Mouse (Mus musculus): ENCODE data around the gene Atad5.
"Not testable (repeated sequence)": the region's sequence is repeated elsewhere in the genome, so short reads cannot be mapped to it uniquely, and the experiment has no call there.

Atad5 gene

DNA sequence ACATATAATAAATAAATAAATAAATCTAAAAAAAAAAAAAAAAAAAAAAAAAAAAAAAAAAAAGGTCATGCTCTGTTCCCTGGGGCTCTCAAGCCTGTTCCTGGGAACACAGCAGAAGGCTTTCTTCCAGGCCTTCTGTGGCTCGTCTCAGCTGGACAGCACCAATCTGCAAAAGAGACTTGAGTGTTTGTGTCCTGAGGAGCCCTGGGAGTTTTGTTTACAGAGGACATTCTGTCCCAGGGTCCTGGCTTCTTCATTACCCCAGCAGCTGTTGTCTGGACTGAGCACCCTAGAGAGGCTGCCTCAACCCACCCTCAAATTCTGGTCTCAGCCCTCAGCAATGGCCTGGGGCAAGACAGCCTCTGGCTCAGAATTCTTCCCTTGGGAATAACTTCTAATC is 59.1 kb downstream of the Atad5 start:
- DNase-seq (ENCODE audit: extremely low read depth, insufficient read length, low spot score), result no peak

DNA sequence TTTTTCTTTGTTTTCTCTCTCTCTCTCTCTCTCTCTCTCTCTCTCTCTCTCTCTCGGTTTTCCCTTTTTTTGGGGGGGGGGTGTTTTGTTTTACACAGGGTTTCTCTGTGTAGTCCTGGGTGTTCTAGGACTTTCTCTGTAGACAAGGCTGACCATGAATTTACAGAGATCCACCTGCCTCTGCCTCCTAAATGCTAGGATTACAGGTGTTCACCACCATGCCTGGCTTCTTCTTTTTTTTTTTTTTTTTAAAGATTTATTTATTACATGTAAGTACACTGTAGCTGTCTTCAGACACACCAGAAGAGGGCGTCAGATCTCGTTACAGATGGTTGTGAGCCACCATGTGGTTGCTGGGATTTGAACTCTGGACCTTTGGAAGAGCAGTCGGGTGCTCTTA is 59.8 kb downstream of the Atad5 start:
- not testable (repeated sequence) for DNase-seq (ENCODE audit: extremely low read depth, insufficient read length, low spot score)

DNA sequence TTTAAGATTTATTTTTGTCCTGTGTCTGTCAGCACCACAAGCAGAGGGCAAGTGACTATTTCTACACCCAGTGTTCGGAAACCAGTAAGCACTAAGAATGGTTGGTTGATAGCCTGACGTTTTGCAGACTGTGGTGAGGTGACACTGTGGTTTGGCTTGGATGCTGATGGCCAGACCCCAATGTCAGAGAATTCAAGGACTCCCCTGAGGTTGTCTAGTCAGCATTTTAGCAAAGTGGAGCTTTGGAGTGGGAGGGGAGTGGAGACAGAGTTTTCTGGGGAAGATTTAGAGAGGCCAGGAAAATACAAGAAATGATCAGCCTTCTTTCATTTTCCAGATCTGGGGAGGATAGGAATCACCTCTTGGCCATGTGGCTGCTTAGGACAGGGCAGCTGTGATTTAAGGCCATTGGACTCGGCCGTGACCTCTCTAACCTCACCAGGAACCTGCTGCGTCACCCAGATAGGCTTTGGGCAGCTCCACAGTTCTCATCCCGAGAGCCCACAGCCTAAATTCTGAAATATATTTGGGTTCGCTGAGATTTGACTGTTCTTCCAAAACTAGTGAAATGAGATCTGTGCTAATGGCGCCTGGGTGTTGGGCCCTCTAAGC is 60.3 kb downstream of the Atad5 start:
- DNase-seq (ENCODE audit: extremely low read depth, insufficient read length, low spot score), result no peak

DNA sequence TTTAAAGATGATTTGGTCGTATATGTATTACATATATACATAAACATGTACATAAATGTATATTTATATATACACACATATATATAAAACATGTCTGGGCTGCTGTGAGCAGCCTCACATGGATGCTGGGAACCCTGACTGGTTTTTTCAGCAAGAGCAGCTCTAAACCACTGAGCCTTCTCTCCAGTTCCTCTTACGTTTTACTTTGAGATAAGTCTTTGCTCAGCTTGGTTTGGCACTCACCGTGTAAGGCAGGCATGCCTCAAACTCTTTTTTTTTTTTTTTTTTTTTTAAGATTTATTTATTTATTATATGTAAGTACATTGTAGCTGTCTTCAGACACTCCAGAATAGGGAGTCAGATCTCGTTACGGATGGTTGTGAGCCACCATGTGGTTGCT is 61.4 kb downstream of the Atad5 start:
- no peak for DNase-seq (ENCODE audit: extremely low read depth, insufficient read length, low spot score)

DNA sequence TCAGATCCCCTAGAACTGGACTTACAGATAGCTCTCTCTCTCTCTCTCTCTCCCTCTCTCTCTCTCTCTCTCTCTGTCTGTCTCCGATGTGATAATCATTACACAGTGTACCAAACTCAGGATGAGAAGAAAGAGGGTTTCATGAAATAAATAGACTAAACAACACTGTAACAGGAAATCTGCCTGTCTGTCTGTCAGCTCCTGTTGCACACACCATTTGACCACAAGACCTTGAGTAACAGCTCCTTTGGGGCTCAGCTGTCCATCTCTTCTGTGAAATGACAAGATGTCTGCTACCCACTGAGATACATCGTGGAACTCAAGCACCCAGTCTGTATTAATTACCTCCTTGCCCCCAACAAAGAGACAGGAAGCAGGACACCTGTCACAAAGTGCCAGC is 62.3 kb downstream of the Atad5 start:
- no peak for DNase-seq (ENCODE audit: extremely low read depth, insufficient read length, low spot score)

DNA sequence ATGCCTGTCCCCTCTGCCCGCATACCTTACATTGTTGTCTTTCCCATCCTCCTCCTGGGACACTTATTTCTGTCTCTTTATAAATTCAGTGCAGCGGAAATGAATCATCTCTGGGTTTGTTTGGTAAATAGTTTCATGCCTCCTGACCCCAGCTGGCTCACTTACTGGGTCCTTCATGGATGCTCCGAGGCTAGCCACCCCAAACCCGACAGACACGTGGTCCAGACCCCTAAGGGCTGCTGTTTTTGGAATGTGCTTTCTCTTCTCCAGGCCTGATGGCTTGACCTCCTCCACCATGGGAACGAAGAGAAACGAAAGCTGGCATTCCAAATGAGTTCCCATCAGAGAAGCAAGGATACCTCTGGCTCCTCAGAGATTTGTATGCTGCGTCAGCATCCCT is 63.2 kb downstream of the Atad5 start:
- DNase-seq (ENCODE audit: extremely low read depth, insufficient read length, low spot score), result peak; percentile 48

DNA sequence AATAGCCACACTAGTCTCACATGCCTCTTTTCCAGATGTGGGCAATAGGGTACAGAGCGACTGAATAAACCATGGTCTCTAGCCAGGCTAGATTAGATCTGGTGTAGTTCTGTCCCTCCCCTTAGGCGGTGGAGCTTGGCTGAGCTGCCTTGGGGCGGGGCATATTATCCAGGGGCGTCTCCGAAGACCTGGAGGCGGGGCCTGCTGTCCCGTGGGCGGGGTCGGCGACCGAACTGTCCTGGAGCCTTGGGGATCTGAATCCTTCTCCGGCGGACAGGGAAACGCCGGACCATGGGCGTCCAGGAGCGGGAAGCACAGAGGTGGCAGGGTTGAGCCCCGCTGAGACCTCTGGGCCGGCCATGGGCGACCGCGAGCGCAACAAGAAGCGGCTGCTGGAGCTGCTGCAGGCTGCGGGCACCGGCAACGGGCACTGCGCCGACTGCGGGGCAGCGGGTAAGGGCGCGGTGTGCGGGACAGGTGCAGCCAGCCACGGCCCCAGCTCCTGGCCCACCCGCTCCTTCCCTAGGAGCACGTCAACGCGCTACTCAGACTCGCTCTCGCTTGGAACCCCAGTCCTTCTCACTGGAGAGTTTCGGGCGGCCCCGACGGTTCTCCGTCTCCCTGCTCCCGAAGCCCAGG is 64.8 kb downstream of the Atad5 start, which contains the start of gene Adap2:
TSS of gene Adap2 (plus strand) at position 249 of the 639 bp plus-strand sequence.
- no peak for DNase-seq (ENCODE audit: extremely low read depth, insufficient read length, low spot score)

DNA sequence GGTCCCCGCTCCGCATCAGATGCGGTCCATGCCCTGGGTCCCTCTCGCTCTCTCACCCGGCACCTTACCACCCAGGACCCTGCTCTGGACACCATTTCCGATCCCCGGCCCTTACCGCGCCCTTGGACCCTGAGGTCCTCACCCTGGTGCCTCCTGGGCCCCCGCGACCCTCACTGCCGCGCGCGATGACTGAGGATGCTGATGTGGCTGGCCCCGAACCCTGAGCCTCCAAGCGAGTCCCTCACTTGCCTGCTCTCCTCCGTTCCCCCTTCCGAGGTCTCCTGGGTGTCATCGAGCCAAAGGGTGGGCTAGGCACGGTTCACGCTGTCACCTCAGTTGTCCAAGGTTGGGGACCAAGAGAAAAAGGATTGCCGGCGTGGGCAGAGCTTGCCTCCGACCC is 65.3 kb downstream of the Atad5 start:
- no peak for DNase-seq (ENCODE audit: extremely low read depth, insufficient read length, low spot score)

DNA sequence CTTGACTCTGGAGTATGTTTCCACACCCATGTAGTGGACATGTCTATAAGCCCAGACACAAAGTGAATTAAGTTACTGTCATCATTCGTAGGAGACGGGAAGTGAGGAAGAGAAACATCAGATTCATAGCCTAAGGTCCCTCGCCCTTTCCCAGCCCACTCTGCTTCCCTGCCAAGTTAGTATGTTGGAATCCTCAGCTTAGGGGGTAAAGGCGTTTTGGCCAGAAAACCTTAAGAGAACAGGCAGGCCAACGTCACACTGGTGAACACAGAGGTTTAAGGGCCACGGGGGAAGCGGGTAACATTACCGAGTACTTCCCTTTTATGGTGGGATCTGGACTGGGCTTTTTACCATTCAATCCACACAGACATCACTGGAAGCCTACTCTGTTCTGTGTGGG is 66.3 kb downstream of the Atad5 start:
- no peak for DNase-seq (ENCODE audit: extremely low read depth, insufficient read length, low spot score)

DNA sequence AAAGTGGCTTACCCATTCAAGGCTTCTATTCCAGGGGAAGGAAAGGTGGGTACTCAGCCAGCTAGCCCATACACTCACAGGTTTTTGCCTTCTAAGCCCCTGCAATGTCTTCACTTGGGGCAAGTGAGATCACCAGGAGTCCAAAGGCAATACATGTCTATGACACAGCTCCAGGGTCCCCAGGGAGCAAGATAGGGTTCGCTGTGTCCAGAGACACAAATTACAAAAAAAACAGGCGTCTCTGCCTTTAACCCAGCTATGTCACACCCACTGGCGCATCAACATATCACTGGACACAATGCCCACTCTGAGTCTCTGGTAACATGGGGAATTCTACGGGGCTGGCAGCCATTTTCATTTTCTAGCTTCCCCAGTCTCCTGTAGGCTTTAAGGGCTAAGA is 66.8 kb downstream of the Atad5 start:
- DNase-seq (ENCODE audit: extremely low read depth, insufficient read length, low spot score), result no peak

DNA sequence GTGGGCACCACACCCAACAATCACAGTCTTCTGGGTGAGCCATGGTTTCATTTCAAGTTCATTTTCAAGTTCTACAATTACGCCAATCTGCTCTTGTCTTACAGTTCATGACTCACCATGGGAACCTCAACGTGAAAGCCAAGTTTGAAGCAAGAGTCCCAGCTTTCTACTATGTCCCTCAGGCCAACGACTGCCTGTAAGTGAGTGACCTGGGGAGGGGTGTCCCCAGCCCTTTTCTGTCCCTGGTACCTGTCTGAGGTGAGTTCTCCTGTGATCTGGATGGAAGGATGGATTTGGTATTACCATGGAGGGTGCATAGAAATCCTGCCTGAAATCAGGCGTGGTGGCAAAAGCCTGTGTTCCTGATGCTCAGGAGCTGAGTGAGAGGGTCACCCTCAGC is 67.6 kb downstream of the Atad5 start:
- DNase-seq (ENCODE audit: extremely low read depth, insufficient read length, low spot score), result no peak

DNA sequence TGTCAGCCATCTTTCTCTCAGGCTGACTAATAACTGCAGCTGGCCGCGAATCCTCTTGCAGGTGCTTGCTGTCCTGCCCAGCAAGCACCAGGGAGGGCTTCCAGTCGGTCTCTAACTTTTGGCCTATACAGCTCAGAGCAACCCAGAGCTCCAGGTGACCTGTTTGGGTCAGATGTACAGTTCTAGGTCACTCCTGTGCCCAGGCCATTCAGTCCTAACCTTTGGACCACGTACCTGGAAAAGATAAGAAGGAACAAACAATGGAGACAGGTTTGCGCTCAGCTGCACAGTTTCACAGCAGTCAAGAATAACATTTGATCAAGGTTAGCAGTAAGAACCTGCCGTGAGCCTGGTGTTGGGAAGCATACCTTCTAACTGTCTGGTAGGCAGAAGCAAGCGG is 69.8 kb downstream of the Atad5 start:
- DNase-seq (ENCODE audit: extremely low read depth, insufficient read length, low spot score), result no peak

DNA sequence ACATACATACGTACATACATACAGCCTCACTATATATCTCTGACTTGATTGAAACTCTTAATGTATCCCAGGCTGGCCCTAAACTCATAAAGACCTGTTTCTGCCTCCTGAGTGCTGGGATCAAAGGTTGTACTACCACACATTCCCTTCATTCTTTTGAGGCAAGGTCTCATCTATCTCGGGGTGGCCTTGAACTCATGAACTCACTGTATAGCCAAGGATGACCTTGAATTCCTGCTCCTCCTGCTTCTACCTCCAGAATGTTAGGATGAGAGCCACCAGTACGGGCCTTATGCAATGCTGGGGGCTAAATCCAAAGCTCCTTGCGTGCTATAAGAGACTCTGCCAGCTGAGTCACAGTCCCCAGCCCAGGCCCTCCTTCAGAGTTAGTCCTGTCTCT is 71.8 kb downstream of the Atad5 start:
- DNase-seq (ENCODE audit: extremely low read depth, insufficient read length, low spot score), result no peak

DNA sequence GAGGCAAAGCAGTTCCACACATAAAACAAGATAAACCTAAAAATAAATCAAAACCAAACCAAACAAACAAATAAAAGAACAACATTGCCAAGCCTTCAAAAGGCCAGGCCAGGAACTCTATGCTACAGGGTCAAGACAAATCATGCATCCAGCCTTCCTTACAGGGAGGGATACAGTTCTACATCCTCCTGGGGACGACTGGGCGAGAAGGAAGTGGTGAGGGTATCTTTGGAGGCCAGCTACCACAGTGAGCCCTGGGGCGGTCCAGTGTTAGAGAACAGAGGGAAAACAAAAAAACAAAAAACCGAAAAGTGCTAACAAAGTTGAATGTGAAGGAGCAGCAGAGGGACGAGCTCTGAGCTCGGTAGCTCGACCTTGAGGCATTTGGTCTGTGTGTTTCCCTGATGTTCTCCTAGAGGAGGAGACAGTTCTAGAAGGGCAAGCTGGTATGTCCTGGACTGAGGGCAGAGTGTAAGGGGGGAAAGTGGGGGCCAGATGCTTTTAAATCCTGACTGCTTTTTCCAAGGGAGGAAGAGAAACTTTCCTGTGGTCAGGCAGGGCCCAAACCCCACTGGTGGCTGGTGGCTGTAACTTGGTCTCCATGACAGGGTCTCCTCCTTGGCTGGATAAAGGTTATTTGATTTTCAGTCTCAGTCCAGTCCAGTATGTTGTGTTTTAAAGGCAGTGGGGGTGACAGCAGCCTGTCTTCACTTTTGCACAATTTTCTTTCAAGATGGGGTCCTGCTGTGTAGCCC is 74.3 kb downstream of the Atad5 start:
- DNase-seq (ENCODE audit: extremely low read depth, insufficient read length, low spot score), result no peak

DNA sequence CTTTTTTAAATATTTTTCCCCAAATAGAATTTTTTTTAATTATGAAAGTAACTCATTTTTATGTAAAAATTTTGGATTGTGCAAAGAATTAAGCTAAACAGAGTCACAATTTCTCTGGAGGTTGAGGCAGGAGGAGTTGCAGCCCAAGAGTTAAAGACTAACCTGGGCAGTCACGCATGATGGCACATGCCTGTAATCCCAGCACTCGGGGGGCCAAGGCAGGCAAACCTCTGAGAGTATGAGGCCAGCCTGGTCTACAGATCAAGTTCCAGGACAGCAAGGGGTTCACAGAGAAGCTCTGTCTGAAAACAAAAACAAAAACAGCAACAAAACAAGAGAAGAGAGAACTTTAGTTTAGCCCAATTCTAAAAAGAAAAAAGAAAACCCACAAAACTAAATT is 75.0 kb downstream of the Atad5 start:
- DNase-seq (ENCODE audit: extremely low read depth, insufficient read length, low spot score), result no peak

DNA sequence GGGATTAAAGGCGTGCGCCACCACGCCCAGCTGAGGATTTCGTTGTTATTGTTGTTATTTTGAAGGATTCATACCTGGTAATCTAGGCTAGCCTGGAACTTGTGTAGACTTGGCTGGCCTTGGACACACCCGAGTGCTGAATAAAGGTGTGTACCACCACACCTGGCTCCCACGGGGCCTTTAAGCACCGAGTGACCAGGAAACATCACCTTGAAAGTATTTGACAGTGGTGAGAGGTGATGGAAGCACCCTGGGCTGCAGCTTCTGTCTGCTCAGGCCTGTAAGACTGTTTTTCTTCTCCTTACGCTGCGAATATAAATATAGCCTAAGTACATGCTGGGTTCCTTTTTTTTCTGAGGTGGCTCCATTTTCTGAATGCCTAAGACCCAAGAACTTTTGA is 78.9 kb downstream of the Atad5 start:
- DNase-seq (ENCODE audit: extremely low read depth, insufficient read length, low spot score), result no peak

DNA sequence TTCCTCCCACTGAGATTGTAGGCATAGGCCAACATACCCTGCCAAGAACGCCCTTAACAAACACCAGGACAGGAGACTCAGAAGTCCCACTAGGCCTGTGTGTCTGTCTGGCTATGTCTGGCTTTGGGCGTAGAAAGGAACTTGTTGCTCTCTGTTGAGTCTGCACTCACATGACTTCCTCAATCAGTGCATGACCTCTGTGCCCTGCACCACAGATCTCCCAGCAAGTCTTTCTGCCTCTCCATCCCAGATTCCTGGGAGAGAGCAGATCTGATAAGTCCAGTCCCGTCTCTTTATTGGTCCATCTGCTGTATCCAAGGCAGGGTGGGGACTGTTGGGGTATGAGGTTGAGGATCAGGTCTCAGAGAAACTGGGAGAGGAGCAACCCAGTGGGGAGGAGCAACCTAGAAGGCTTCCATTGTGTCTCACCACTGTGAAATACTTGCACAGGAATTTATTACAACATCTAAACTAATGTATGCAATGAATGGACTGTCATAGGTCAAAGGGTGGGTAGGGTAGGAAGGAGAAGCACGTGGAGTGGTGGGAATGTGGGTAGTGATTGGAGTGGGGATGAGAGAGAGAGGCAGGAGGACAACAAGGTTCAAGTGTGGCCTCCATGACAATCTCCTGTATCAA is 79.5 kb downstream of the Atad5 start:
- no peak for DNase-seq (ENCODE audit: extremely low read depth, insufficient read length, low spot score)

DNA sequence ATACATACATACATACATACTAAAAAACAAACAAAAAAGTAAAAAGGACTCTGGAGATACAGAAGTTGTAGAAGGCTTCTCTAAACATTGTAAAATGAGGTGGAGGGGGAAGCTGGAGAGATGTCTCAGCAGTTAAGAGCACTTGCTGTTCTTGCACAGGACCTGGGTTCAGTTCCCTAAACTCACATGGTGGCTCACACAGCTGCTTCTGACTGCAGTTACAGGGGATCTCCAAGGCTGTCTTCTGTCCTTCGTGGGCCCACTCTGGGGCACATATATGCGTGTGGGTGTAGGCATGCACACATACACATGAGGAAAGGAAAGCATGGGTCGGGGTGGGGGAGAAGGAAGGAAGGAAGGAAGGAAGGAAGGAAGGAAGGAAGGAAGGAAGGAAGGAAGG is 80.4 kb downstream of the Atad5 start:
- DNase-seq (ENCODE audit: extremely low read depth, insufficient read length, low spot score), result no peak

DNA sequence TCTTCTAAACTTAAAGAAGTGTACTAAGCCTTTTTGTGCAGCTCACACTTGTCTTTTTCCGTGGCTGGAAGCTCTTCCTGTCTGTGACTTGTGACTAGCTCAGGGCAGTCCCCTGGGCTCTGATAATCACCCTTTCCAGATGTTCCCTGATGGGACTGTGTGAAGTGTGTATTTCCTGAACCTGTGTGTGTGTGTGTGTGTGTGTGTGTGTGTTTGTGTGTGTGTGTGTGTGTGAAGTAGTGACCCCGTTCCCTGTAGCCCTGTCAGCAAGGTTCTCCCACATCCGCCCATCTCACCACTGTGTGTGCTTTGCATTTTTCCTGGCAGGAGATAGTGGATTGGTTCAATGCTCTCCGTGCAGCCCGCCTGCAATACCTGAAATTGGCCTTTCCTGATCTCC is 81.2 kb downstream of the Atad5 start:
- no peak for DNase-seq (ENCODE audit: extremely low read depth, insufficient read length, low spot score)

DNA sequence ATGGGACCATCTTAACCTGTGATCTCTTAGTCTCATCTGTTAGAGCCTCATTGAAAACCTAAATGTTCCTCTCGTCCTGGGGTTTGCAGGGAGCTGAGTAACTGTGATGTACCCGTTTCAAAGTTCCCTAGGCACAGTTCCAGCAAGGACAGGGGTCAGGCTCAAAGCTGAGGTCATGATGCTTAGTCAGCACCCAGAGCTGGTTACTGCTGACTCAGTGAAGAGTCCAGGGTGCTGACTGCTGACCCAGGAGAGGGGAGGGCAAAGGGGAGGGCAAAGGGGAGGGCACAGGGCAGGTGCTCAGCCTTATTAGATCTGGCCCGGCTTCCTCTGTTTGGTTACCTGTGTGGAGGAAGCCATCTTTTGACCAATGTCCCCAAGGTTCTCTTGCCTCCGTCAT is 82.7 kb downstream of the Atad5 start:
- no peak for DNase-seq (ENCODE audit: extremely low read depth, insufficient read length, low spot score)

DNA sequence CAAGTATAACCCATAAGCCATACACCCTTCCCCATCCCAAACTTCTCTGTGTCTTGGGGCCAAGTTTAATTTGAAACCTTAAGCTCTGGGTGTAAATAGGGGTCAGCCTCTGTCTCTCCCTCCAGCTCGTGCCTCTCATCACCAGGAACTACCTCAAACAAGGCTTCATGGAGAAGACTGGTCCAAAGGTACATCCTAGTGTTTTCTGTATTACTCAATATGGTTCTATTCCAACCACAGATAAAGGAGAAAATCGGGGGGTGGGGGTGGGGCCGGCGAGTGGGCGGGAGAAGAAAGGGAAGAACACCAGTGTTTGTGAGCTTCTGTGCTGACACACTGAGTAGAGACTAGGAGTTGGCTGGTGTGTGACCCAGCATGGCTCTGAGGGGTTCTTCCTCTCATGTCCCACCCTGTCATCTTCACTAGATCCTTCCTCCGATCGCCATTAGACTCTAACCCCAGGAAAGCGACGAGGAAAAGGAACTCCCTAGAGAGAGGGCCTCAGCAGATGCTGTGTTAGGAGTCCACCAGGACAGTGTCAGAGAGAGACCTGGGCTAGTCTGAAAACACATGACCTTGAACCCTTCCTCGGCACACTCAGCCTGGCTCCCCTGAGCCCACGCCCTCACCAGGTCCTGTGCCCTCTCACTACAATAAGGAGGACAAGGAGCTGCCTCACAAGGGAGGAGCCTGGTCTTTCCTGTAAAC is 84.9 kb downstream of the Atad5 start:
- no peak for DNase-seq (ENCODE audit: extremely low read depth, insufficient read length, low spot score)
